Mouse (Mus musculus): ENCODE data around the gene Lsm12. TPM values are rescaled to one million over a fixed set of nuclear protein-coding genes. Genes with fewer than 3 reads are reported as not detected.
A peak's percentile ranks its signal among the peaks of the same experiment; 100 is the strongest.
"Not testable (repeated sequence)": the region's sequence is repeated elsewhere in the genome, so short reads cannot be mapped to it uniquely, and the experiment has no call there.

Gene Lsm12
- total RNA-seq, 2 experiments from 2014 or later = 69.9 to 76.0 TPM

GRCm38 (mm10) chr11:102193657-102194440, 8.8 kb upstream of the Lsm12 start:
- intact Hi-C loops (cut with DNase I; ENCODE audit: low total_unique reads) = loop anchor here (5.0 kb wide), 1 partner anchor 33 kb away; no protein-coding TSS in a partner anchor
- DNase-seq = no peak

GRCm38 (mm10) chr11:102190848-102191247, 5.8 kb upstream of the Lsm12 start:
- DNase-seq = no peak
- intact Hi-C loops (cut with DNase I; ENCODE audit: low total_unique reads) = loop anchor here (5.0 kb wide), 1 partner anchor 36 kb away; no protein-coding TSS in a partner anchor

- DNase-seq = peak; percentile 90
- intact Hi-C loops (cut with DNase I; ENCODE audit: low total_unique reads) = loop anchor here (5.0 kb wide), 1 partner anchor 38 kb away; no protein-coding TSS in a partner anchor
These were observed 4.7 kb upstream of the Lsm12 start, which contains the start of gene G6pc3 for GRCm38 (mm10) chr11:102189461-102190436. G6pc3 (plus strand) TSS chr11:102189620.

DNA sequence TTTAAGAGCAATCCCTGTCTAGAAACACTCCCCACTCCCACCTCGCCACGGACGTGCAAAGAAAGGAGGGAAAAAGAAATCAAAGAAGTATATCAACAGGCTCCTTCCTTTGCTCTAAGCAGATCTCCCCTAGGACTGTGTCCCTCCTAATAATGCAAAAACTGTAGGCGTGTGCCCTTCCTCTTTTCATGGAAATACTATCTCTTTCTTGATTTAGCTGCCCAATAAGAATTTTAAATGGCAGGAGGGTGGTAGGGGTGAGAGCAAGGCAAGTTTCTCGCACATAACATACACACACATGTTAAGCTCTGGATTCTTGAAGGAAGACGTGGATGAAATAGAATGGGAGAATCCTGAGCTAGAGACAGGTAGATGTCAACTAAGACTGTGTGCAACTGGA, 3.9 kb upstream of the Lsm12 start:
- intact Hi-C loops (cut with DNase I; ENCODE audit: low total_unique reads) = no loop called here

GRCm38 (mm10) chr11:102186235-102186634, 1.1 kb upstream of the Lsm12 start:
- intact Hi-C loops (cut with DNase I; ENCODE audit: low total_unique reads) = no loop called here
- DNase-seq = no peak

More for the DNA sequence above, 3.9 kb upstream of the Lsm12 start:
- no peak for DNase-seq

GRCm38 (mm10) chr11:102185677-102186076, 581 bp upstream of the Lsm12 start:
- no peak for DNase-seq
- intact Hi-C loops (cut with DNase I; ENCODE audit: low total_unique reads) = no loop called here

- intact Hi-C loops (cut with DNase I; ENCODE audit: low total_unique reads) = no loop called here
- no peak for DNase-seq
These were observed 847 bp downstream of the Lsm12 start for GRCm38 (mm10) chr11:102184253-102184645.

DNA sequence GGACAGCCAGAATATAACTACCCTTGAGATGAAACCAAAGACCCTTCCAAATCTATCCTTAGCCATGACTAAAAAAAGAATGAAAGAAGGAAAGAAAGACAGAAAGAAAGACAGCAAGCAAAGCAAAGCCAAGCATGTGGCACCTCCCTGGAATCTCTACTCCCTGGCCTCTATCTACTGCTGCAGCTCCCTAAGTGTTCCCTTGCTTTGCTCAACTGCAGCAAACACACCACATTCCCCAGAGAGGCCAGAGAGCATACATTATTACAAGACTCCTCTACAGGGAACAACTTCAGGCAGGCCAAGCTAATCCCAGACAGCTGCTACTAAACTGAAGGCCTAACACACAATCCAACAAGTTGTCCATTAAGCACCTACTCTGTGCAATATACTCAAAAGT, 5.3 kb downstream of the Lsm12 start:
- no peak for DNase-seq
- intact Hi-C loops (cut with DNase I; ENCODE audit: low total_unique reads) = no loop called here

DNA sequence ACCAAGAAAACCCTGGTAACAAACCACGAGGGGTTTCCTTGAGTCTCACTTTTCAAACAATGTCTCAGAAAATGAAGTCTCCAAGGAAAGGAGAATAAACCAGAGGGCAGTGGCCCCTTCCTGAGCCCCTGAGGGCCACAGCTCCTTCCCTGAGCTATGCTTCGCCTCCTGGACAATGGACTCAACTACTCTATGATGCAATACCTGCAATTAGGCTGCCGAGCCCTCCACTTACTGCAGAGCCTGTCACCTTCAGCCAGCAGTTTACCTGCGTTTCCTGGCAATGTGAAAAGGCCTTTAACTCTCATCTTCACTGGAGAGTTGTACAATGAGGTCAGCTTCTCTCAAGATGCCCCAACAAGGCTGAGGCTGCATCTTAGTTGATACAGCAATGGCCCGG, 16.4 kb downstream of the Lsm12 start:
- intact Hi-C loops (cut with DNase I; ENCODE audit: low total_unique reads) = no loop called here
- no peak for DNase-seq

DNA sequence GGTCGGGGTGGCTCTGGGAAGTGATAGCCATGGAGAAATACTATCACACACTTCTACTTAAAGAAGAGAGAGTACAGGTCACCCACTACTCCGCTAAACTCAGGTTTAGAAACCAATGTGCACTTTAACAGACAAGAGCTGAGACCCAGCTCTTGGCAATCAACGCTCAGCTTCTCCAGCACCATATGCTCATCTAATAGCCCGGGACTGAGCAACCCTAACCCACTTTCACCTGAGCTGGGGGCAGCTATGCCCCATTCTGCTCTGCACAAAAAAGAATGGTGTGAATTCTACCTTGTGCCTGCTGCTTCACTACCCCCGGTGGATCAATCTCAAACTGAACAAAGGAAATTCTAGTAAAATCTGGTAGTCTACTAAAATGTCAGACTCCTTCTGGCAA, 17.6 kb downstream of the Lsm12 start:
- DNase-seq = no peak
- intact Hi-C loops (cut with DNase I; ENCODE audit: low total_unique reads) = no loop called here

DNA sequence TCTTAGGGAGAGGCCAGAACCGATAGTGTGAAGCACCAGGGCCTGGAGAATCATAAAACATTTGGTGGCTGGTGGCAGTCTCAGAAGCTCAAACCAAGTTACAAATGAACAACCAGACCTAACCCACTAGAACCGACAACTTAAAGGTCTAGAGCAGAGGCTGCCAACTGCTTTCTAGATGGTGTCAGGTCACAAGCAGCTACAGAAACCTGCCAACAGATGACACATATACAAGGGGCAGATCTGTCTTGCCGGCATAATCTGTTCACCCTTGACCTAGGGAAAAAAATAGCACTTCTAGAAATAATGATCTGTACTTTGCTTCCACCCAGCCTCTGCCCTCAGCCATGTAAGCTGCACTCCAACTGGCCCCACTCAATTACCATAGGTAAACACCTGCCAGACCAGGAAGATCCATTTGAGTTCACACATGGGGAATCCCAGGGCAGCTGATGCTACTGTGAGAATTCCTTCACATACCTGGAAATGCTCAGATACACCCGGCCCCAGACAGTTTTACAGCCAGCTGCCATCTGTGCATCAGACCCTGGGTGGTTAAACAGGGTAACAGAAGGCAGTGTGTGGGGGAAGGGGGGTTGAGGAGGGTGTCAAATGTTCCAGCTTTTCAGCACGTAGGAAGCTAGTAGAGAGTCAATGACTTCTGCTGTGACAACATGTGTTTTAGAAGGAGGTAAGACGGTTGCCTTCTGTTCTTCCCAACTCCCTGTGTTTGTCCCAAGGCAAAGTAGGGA, 18.9 kb downstream of the Lsm12 start:
- no peak for DNase-seq
- intact Hi-C loops (cut with DNase I; ENCODE audit: low total_unique reads) = no loop called here

DNA sequence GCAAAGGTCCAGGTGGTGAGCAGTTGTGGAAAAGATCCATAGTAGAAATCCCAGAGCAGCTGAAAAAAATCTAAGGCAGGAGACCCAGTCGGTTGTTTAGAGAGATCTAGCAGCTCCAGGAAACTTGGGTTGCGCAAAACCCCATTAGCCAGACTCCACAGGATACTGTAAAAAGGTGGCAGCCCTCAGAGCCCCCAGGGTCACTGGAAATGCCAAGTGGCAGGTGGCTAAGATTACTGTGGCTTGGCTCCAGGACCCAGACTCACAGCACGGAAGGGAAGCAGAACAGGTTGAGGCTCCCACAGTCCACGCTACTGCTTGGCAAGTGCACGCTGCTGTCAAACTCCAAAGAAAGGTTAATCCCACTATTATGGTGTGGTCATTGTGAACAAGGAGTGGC, 25.3 kb downstream of the Lsm12 start:
- no peak for DNase-seq
- intact Hi-C loops (cut with DNase I; ENCODE audit: low total_unique reads) = no loop called here

DNA sequence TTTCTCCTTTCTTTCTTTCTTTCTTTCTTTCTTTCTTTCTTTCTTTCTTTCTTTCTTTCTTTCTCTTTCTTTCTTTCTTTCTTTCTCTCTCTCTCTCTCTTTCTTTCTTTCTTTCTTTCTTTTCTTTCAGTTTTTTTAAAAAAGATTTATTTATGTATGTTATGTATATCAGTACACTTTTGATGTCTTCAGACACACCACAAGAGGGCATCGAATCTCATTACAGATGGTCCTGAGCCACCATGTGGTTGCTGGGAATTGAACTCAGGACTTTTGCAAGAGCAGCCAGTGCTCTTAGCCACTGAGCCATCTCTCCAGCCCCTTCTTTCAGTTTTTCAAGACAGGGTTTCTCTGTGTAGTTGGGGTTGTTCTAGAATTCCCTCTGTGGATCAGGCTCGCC, 27.1 kb downstream of the Lsm12 start:
- DNase-seq; intact Hi-C loops (cut with DNase I; ENCODE audit: low total_unique reads): not testable (repeated sequence)

DNA sequence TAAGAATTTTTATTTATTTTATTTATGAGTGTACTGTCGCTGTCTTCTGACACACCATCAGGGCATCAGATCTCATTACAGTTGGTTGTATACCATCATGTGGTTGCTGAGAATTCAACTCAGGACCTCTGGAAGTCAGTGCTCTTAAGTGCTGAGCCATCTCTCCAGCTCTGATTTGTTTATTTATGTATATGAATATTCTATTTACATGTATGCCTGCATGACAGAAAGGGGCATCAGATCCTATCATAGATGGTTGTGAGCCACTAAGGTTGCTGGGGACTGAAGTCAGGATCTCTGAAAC, 28.4 kb downstream of the Lsm12 start:
- no peak for DNase-seq
- intact Hi-C loops (cut with DNase I; ENCODE audit: low total_unique reads) = no loop called here

GRCm38 (mm10) chr11:102156039-102156785, 28.9 kb downstream of the Lsm12 start, which contains the start of gene Tmem101:
Tmem101 (minus strand) TSS chr11:102156404.
- DNase-seq = peak; percentile 91
- intact Hi-C loops (cut with DNase I; ENCODE audit: low total_unique reads) = no loop called here

GRCm38 (mm10) chr11:102147213-102147989, 37.7 kb downstream of the Lsm12 start:
- DNase-seq = no peak
- intact Hi-C loops (cut with DNase I; ENCODE audit: low total_unique reads) = no loop called here

DNA sequence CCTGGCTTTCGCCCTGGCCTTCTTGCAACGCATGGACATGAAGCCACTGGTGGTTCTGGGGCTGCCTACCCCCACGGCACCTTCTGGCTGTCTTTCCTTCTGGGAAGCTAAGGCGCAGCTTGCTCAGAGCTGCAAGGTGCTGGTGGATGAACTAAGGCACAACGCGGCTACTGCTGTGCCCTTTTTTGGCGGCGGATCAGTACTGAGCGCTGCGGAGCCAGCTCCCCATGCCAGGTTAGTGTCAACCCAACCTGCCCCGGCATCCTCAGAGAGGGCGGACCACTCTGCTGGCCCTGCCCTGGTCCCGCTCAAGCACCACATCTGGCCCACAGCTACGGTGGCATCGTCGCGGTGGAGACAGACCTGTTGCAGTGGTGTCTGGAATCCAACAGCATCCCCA, 38.6 kb downstream of the Lsm12 start:
- intact Hi-C loops (cut with DNase I; ENCODE audit: low total_unique reads) = no loop called here
- no peak for DNase-seq

DNA sequence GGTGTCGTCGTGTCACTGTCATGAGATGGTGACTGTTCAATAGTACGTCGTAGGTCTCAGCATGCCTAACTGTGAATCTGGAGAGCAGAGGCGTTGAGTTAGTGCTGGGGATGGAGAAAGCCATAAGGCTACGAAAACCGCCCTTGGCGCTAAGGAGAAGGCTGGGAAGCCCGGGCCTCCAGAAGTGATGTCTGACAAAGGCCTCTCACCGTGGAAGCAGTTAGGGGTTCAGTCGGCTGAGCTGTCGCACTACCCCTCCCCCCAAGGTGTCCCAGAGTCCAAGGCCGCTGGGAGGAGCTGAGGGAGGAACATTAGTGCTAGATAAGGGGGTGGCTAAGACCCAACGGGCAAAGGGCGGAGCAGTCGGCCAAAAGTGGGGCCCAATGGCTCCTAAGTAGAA, 39.1 kb downstream of the Lsm12 start:
- intact Hi-C loops (cut with DNase I; ENCODE audit: low total_unique reads) = no loop called here
- no peak for DNase-seq

Measured in gastrocnemius, postnatal 14 days (tissue).